Comparison of ENCODE assay signal across 11 mouse cellular contexts in genomic region chr7:67740796-67741195, GRCm38 (mm10). TPM values are rescaled to one million over a fixed set of nuclear protein-coding genes. Genes with fewer than 3 reads are reported as not detected.
DNase-seq lines count a peak whose midpoint lies in the region; ATAC-seq and TF ChIP-seq lines count a peak whose summit lies in the region.
"Had no signal": no experiment of that assay in that cellular context is flagged by ENCODE, and none has a peak within 500 bp of the region (broad histone marks: within the 10 kb centered on the region; RNA-seq: fewer than 3 reads in every experiment).

No protein-coding gene starts in this region.

- no peak for ATAC-seq in liver, postnatal 0 days
- ATAC-seq in liver, embryonic 12.5 days, result no peak
- no peak for ATAC-seq in embryonic facial prominence, embryonic 12.5 days (ENCODE audit: insufficient number of reproducible peaks, insufficient read depth, low FRiP score, low TSS enrichment)
- ATAC-seq in limb, embryonic 14.5 days (ENCODE audit: low FRiP score, low read depth), result peak; percentile 53; the same call in 1 of the 2 replicates
- ATAC-seq in forebrain, embryonic 16.5 days, result no peak

- no peak for TF ChIP-seq EP300 in liver, postnatal 0 days (IDR thresholded peaks at IDR 0.05; ENCODE audit: low read depth)

- intact Hi-C loops in gastrocnemius, adult 2 months (cut with DNase I), result no loop called here

- H3K4me3 ChIP-seq in liver, postnatal 0 days (ENCODE audit: low read depth, low read length), result no peak overlapping the region
- H3K4me3 ChIP-seq in liver, embryonic 12.5 days, result no peak overlapping the region
- no peak overlapping the region for H3K4me3 ChIP-seq in embryonic facial prominence, embryonic 12.5 days
- peak overlapping the region; percentile 60 for H3K4me3 ChIP-seq in gastrocnemius, adult 2 months
- no peak overlapping the region for H3K4me3 ChIP-seq in limb, embryonic 14.5 days (replicated peaks; ENCODE audit: low read length)
- H3K4me3 ChIP-seq in forebrain, embryonic 16.5 days (replicated peaks; ENCODE audit: low read length), result no peak overlapping the region

- whole genome bisulfite sequencing in liver, postnatal 0 days (ENCODE audit: insufficient replicate concordance), result 80% methylated on average over 5 of the region's 5 CpGs
- WGBS in liver, embryonic 12.5 days (ENCODE audit: insufficient replicate concordance), result 79% methylated on average over 5 of the region's 5 CpGs
- WGBS in embryonic facial prominence, embryonic 12.5 days, result 59% methylated on average over 5 of the region's 5 CpGs
- 47% methylated on average over 5 of the region's 5 CpGs for WGBS in limb, embryonic 14.5 days
- WGBS in forebrain, embryonic 16.5 days, result 84% methylated on average over 5 of the region's 5 CpGs

- no peak for TF ChIP-seq POLR2A in limb, embryonic 14.5 days (IDR thresholded peaks at IDR 0.05; ENCODE audit: borderline replicate concordance, extremely low read depth, insufficient read depth, insufficient read length)

- no peak overlapping the region for H3K9ac ChIP-seq in liver, postnatal 0 days (replicated peaks)
- H3K9ac ChIP-seq in liver, embryonic 12.5 days, result no peak overlapping the region
- H3K9ac ChIP-seq in embryonic facial prominence, embryonic 12.5 days, result no peak overlapping the region
- H3K9ac ChIP-seq in limb, embryonic 14.5 days (ENCODE audit: low read depth, low read length, severe bottlenecking), result no peak overlapping the region
- H3K9ac ChIP-seq in forebrain, embryonic 16.5 days (replicated peaks; ENCODE audit: low read depth, low read length), result no peak overlapping the region
- H3K9ac ChIP-seq: liver, embryonic 14.5 days had no signal

- H3K9me3 ChIP-seq in liver, postnatal 0 days (ENCODE audit: low read length), result no peaks in the 10 kb centered on the region
- no peaks in the 10 kb centered on the region for H3K9me3 ChIP-seq in liver, embryonic 12.5 days (replicated peaks)
- H3K9me3 ChIP-seq in embryonic facial prominence, embryonic 12.5 days, result 0 out of 2 replicates have a peak, but pooled peaks cover 2% of the 10 kb centered on the region
- H3K9me3 ChIP-seq in limb, embryonic 14.5 days (ENCODE audit: control insufficient read depth, low read length), result no peaks in the 10 kb centered on the region
- no peaks in the 10 kb centered on the region for H3K9me3 ChIP-seq in forebrain, embryonic 16.5 days (ENCODE audit: control insufficient read depth, low read length)

- H3K4me1 ChIP-seq in liver, postnatal 0 days (ENCODE audit: insufficient read depth), result no peaks in the 10 kb centered on the region
- H3K4me1 ChIP-seq in liver, embryonic 12.5 days, result 0 out of 2 replicates have a peak, but pooled peaks cover 5% of the 10 kb centered on the region
- peaks cover 8% of the 10 kb centered on the region; the same call in 1 of the 2 replicates for H3K4me1 ChIP-seq in embryonic facial prominence, embryonic 12.5 days
- peaks cover 20% of the 10 kb centered on the region for H3K4me1 ChIP-seq in limb, embryonic 14.5 days (ENCODE audit: control insufficient read depth, insufficient read depth, low read length)
- H3K4me1 ChIP-seq in forebrain, embryonic 16.5 days (replicated peaks; ENCODE audit: control insufficient read depth, insufficient read depth, low read length), result no peaks in the 10 kb centered on the region; the same call in 1 of the 2 replicates

- no peak overlapping the region for H3K4me2 ChIP-seq in liver, postnatal 0 days (ENCODE audit: low read depth, low read length)
- no peak overlapping the region for H3K4me2 ChIP-seq in liver, embryonic 12.5 days
- H3K4me2 ChIP-seq in embryonic facial prominence, embryonic 12.5 days (replicated peaks), result no peak overlapping the region
- no peak overlapping the region; the same call in 1 of the 2 replicates for H3K4me2 ChIP-seq in limb, embryonic 14.5 days (replicated peaks; ENCODE audit: low read depth, low read length, severe bottlenecking)
- H3K4me2 ChIP-seq in forebrain, embryonic 16.5 days (ENCODE audit: low read length), result no peak overlapping the region

- DNase-seq in liver, postnatal 0 days, result no peak
- DNase-seq in gastrocnemius, adult 2 months, result peak; percentile 79
- DNase-seq in limb, embryonic 14.5 days (ENCODE audit: low spot score), result peak; percentile 58
- DNase-seq in cerebellum, postnatal 25 days, result no peak
- DNase-seq in adrenal gland, adult 2 months, result no peak
- DNase-seq: midbrain, embryonic 14.5 days; thymus, postnatal 36 days had no signal

- H3K27ac ChIP-seq in liver, postnatal 0 days (ENCODE audit: low read depth), result peak overlapping the region; percentile 39; the same call in 1 of the 2 replicates
- H3K27ac ChIP-seq in liver, embryonic 12.5 days, result no peak overlapping the region
- H3K27ac ChIP-seq in embryonic facial prominence, embryonic 12.5 days, result peak overlapping the region; percentile 26; the same call in 1 of the 2 replicates
- H3K27ac ChIP-seq in gastrocnemius, adult 2 months, result peak overlapping the region; percentile 97
- peak overlapping the region; percentile 65 for H3K27ac ChIP-seq in limb, embryonic 14.5 days (replicated peaks; ENCODE audit: low read depth, low read length)
- no peak overlapping the region for H3K27ac ChIP-seq in forebrain, embryonic 16.5 days (ENCODE audit: low read length)
- H3K27ac ChIP-seq: liver, embryonic 14.5 days had no signal

- no peak for TF ChIP-seq CTCF in liver, postnatal 0 days (IDR thresholded peaks at IDR 0.05; ENCODE audit: low read depth)
- TF ChIP-seq CTCF in gastrocnemius, adult 2 months (IDR thresholded peaks at IDR 0.05), result no peak

- H3K27me3 ChIP-seq in liver, postnatal 0 days (ENCODE audit: insufficient read depth, low read length), result no peaks in the 10 kb centered on the region
- no peaks in the 10 kb centered on the region for H3K27me3 ChIP-seq in liver, embryonic 12.5 days (replicated peaks)
- H3K27me3 ChIP-seq in embryonic facial prominence, embryonic 12.5 days, result no peaks in the 10 kb centered on the region
- H3K27me3 ChIP-seq in limb, embryonic 14.5 days (ENCODE audit: control insufficient read depth, insufficient read depth, low read length), result no peaks in the 10 kb centered on the region
- no peaks in the 10 kb centered on the region for H3K27me3 ChIP-seq in forebrain, embryonic 16.5 days (replicated peaks; ENCODE audit: control insufficient read depth, insufficient read depth, low read length)

- no peaks in the 10 kb centered on the region for H3K36me3 ChIP-seq in liver, postnatal 0 days (replicated peaks; ENCODE audit: insufficient read depth, low read length)
- no peaks in the 10 kb centered on the region for H3K36me3 ChIP-seq in liver, embryonic 12.5 days
- no peaks in the 10 kb centered on the region for H3K36me3 ChIP-seq in embryonic facial prominence, embryonic 12.5 days
- no peaks in the 10 kb centered on the region for H3K36me3 ChIP-seq in limb, embryonic 14.5 days (ENCODE audit: control insufficient read depth, insufficient read depth, low read length)
- H3K36me3 ChIP-seq in forebrain, embryonic 16.5 days (ENCODE audit: control insufficient read depth, insufficient read depth), result no peaks in the 10 kb centered on the region

RNA-seq across cellular contexts. Expression of gene Synm, which starts 18.7 kb away (rescaled TPM):
- 0.09 and 0.11 TPM in 2 replicates for polyA plus RNA-seq in liver, postnatal 0 days (2015; fragmentation: Nextera tagmentation; extraction: Ambion mirVana)
- polyA plus RNA-seq in liver, embryonic 12.5 days (2016; fragmentation: Nextera tagmentation; extraction: Ambion mirVana), result 0.13 and 0.17 TPM in 2 replicates
- polyA plus RNA-seq in embryonic facial prominence, embryonic 12.5 days (2016; fragmentation: Nextera tagmentation; extraction: Ambion mirVana), result 3.7 and 4.5 TPM in 2 replicates
- 100 to 1,000 TPM; 235 to 336 TPM for total RNA-seq in gastrocnemius, adult 2 months (2021)
- polyA plus RNA-seq in limb, embryonic 14.5 days (2012; rRNA removed), result 0.58 and 0.63 TPM in 2 replicates
- polyA plus RNA-seq in limb, embryonic 14.5 days (2014; fragmentation: Nextera tagmentation; extraction: Ambion mirVana), result 1.2 and 1.4 TPM in 2 replicates
- polyA plus RNA-seq in forebrain, embryonic 16.5 days (2015; fragmentation: Nextera tagmentation; extraction: Ambion mirVana), result 5.1 and 5.7 TPM in 2 replicates
- 10 to 100 TPM in 1 of 2 experiments, 1 to 10 TPM in 1; 8.2 to 17.8 TPM for total RNA-seq in adrenal gland, adult 2 months (2021)
- 3.6 and 5.1 TPM in 2 replicates for polyA plus RNA-seq in adrenal gland, adult 2 months (2012; rRNA removed)

Comparison
In these comparisons a context has a peak if more than half of its experiments do, and no peak if none do; other contexts are left out.
1. H3K27ac ChIP-seq: peak in liver, postnatal 0 days (single experiment), embryonic facial prominence, embryonic 12.5 days (single experiment), gastrocnemius, adult 2 months (single experiment) and limb, embryonic 14.5 days (single experiment); none in liver, embryonic 12.5 days (single experiment) and forebrain, embryonic 16.5 days (single experiment).
2. DNase-seq: peak in gastrocnemius, adult 2 months (single experiment) and limb, embryonic 14.5 days (single experiment); none in liver, postnatal 0 days (single experiment), cerebellum, postnatal 25 days (0 of 2) and adrenal gland, adult 2 months (single experiment).